Mouse (Mus musculus) forebrain, embryonic 16.5 days (tissue): Measurements from ENCODE around the gene Mettl21c. TPM values are rescaled to one million over a fixed set of nuclear protein-coding genes. Genes with fewer than 3 reads are reported as not detected.
"Not testable (repeated sequence)": the region's sequence is repeated elsewhere in the genome, so short reads cannot be mapped to it uniquely, and the experiment has no call there.

Experiments used
- ATAC-seq: fragments of 200-750 bp; cut with Nextera tagmentation; 2 replicates; pipeline ENCODE4 v1.8.0; 2017; ENCODE audit warnings: mild to moderate bottlenecking, moderate library complexity
- H3K27ac ChIP-seq: fragments of 300-500 bp; sonication (generic); 2 replicates; pipeline ENCODE4 v1.5.1; 2014; ENCODE audit warnings: low read length, control low read depth
- H3K27me3 ChIP-seq: fragments of 300-500 bp; sonication (generic); replicated peaks from 2 replicates; pipeline ENCODE4 v1.6.1; 2014; ENCODE audit warnings: low read length; ENCODE audit not compliant: control insufficient read depth, insufficient read depth
- H3K36me3 ChIP-seq: fragments of 300-500 bp; sonication (generic); 2 replicates; pipeline ENCODE4 v1.6.1; 2014; ENCODE audit not compliant: control insufficient read depth, insufficient read depth
- H3K4me1 ChIP-seq: fragments of 300-500 bp; sonication (generic); replicated peaks from 2 replicates; pipeline ENCODE4 v1.6.1; 2014; ENCODE audit warnings: low read length; ENCODE audit not compliant: control insufficient read depth, insufficient read depth
- H3K4me2 ChIP-seq: fragments of 300-500 bp; sonication (generic); 2 replicates; pipeline ENCODE4 v1.6.1; 2014; ENCODE audit warnings: mild to moderate bottlenecking, low read length, control low read depth
- H3K4me3 ChIP-seq: fragments of 300-500 bp; sonication (generic); replicated peaks from 2 replicates; pipeline ENCODE4 v1.5.1; 2014; ENCODE audit warnings: mild to moderate bottlenecking, low read length, control low read depth
- H3K9ac ChIP-seq: fragments of 300-500 bp; sonication (generic); replicated peaks from 2 replicates; pipeline ENCODE4 v1.6.1; 2014; ENCODE audit warnings: low read depth, low read length, control low read depth
- H3K9me3 ChIP-seq: fragments of 300-500 bp; sonication (generic); 2 replicates; pipeline ENCODE4 v1.6.1; 2016; ENCODE audit warnings: low read length; ENCODE audit not compliant: control insufficient read depth
- WGBS: fragments of 180-500 bp; shearing (Covaris S2); extraction: QIAGEN DNeasy Blood & Tissue Kit; methylation state at CpG from one replicate; pipeline ENCODE4 v1.1.7; 2014; 5-methylcytosine and 5-hydroxymethylcytosine counted together
- polyA plus RNA-seq: library from polyadenylated mRNA; unstranded; fragments of >200 nt; fragmentation: Nextera tagmentation; extraction: Ambion mirVana; gene quantifications from 2 replicates; pipeline ENCODE4 v1.2.1, GENCODE M21; 2015

The Mettl21c gene
- polyA plus RNA-seq: 2.7 and 2.9 TPM in 2 replicates

DNA sequence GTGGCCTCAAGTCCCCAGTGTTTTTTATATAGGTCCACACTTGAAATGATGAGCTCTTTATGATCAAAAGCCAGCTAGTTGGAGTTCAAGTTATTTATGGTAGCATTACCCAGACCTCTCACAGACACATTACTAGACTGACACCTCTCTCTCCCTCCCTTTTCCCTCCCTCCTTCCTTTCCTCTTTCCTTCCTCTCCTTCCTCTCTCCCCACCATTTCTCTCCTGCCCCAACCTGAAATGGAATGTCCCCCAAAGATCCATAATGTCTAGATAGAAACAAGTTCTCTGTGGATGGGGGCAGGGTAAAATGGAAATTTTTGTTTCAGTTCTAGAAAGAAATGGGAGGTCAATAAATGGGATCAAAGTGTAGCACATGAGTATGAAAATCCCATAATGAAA is at the start of gene Mettl21c:
Gene Mettl21c (minus strand): TSS at position 101 of the 400 bp plus-strand sequence.
- H3K27me3 ChIP-seq: no peaks in the 10 kb centered on the region
- H3K9ac ChIP-seq: no peak within 1 kb of the TSS
- no peaks in the 10 kb centered on the region for H3K36me3 ChIP-seq
- no peaks in the 10 kb centered on the region for H3K9me3 ChIP-seq
- no peak within 1 kb of the TSS for H3K4me3 ChIP-seq
- H3K27ac ChIP-seq: no peak within 1 kb of the TSS
- H3K4me2 ChIP-seq: no peak within 1 kb of the TSS
- no peak for ATAC-seq
- no peaks in the 10 kb centered on the region for H3K4me1 ChIP-seq

DNA sequence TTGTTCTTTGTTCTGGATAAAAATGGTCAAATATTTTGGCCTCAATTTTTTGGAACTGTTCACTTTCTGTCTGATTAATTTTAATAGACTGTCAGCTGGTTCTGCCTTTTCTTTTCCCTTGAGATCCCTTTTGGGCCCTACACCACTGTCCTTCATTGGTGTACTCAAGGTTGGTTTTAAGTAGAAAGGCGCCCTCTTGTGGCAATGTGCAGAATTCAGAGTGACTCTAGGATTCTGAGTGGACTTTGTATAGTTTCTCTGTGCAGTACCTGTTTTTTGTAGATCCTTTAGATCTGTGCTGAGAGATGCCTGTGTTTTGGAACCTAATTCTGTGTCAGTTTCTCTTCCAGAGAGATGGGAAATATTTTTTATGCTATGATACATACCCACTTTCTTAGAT is 44.8 kb upstream of the Mettl21c start:
- WGBS: 0% methylated on average over 1 of the region's 1 CpGs
- no peaks in the 10 kb centered on the region for H3K36me3 ChIP-seq

DNA sequence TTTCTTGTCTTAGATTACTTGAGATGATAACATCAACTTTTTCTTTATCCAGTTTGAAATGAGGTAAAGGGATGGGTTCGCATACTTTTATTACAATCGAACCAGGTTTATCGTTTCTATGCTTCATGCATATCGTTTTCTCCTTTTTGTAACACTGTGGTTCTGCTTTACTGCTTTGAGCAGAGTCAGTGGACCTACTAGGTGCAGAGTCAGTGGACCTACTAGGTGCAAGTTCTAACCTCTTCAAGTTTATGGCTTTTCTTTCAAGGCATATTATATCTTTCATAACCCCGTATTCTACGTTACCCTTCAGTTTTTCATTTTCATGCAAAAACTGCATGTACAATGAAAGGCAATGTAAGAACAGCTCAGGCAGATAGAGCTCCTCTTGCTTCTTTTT is 43.6 kb upstream of the Mettl21c start:
- WGBS: 94% methylated on average over 6 of the region's 6 CpGs
- Histone ChIP-seq H3K4me2 (no peak overlapping the region), H3K27ac (no peak overlapping the region), H3K36me3 (no peaks in the 10 kb centered on the region), H3K9me3 (no peaks in the 10 kb centered on the region), H3K4me3 (no peak overlapping the region), H3K4me1 (no peaks in the 10 kb centered on the region), H3K27me3 (no peaks in the 10 kb centered on the region), H3K9ac (no peak overlapping the region)
- no peak for ATAC-seq

More for the DNA sequence above, 44.8 kb upstream of the Mettl21c start:
- no peaks in the 10 kb centered on the region for H3K4me1 ChIP-seq
- H3K27ac ChIP-seq: no peak overlapping the region
- H3K9ac ChIP-seq: no peak overlapping the region
- H3K27me3 ChIP-seq: no peaks in the 10 kb centered on the region
- H3K9me3 ChIP-seq: no peaks in the 10 kb centered on the region
- no peak for ATAC-seq
- no peak overlapping the region for H3K4me3 ChIP-seq
- no peak overlapping the region for H3K4me2 ChIP-seq

DNA sequence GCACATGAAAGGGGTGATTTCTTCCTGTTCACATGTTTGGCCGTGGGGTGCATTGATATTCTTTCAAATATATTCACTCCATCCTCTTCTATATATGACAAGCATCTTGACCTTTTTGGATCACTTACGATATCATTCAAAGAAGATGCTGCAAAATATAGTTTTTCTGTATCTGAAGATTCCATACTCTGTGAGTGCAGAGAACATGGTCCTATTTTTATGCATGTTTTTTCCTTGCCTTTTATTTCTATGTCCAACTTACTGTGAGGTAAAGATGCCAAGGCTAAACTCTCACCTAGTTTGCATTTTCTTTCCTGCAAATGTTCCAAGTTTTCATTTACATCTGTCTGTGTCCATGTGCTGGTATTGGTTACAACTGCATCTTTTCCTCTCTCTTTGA is 42.0 kb upstream of the Mettl21c start, which contains the start of gene Gm8251:
Gene Gm8251 (minus strand): TSS at position 101 of the 400 bp plus-strand sequence.
- Histone ChIP-seq H3K9ac (no peak within 1 kb of the TSS), H3K27ac (no peak within 1 kb of the TSS), H3K36me3 (no peaks in the 10 kb centered on the region), H3K4me3 (no peak within 1 kb of the TSS), H3K4me2 (no peak within 1 kb of the TSS), H3K4me1 (no peaks in the 10 kb centered on the region), H3K27me3 (no peaks in the 10 kb centered on the region), H3K9me3 (no peaks in the 10 kb centered on the region)
- 92% methylated on average over 2 of the region's 2 CpGs for WGBS
- ATAC-seq: no peak

DNA sequence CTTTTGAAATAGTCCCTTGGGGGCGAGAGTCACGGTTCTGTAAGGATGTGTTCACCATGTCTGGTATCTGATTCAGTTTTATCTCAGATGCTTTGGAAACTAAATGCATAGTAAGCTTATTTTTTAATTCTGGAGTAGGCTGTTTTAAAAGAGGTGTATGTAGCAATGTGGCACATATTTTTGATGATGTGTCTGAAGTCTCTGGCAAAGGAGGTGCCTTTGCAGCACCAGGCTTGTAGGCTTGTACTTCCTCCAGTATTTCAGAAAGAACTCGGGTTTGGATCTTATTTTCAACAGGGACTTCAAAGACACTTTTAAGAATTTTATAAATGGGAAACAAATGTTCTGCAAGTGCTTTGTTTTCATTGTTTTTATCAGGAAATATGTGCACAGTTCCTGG is 38.0 kb upstream of the Mettl21c start:
- WGBS: 81% methylated on average over 3 of the region's 3 CpGs
- Histone ChIP-seq H3K4me1 (no peaks in the 10 kb centered on the region), H3K4me2 (no peak overlapping the region), H3K4me3 (no peak overlapping the region), H3K27me3 (no peaks in the 10 kb centered on the region), H3K36me3 (no peaks in the 10 kb centered on the region), H3K9me3 (no peaks in the 10 kb centered on the region), H3K9ac (no peak overlapping the region), H3K27ac (no peak overlapping the region)
- no peak for ATAC-seq

DNA sequence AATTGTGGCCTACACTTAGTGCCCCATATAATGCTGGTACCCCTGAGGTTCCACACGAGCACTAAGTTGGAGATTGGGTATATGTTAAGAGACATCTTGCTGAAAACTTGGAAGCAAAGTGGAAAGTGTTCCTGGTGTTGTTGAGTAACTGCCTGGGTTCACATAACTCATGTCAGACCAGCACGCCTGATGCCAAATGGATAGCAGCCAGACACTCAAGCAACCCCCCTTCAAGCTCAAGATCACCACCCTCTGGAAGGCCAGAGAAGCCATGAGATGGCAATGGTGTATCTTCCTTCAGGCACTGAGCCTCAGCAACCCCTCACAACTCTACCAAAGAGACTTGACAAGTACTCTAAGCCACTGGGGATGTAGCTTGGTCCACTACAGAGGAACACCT is 26.7 kb upstream of the Mettl21c start:
- Histone ChIP-seq H3K36me3 (no peaks in the 10 kb centered on the region), H3K4me2 (no peak overlapping the region), H3K27ac (no peak overlapping the region), H3K9me3 (no peaks in the 10 kb centered on the region), H3K4me1 (peaks cover 4% of the 10 kb centered on the region; the same call in 1 of the 2 replicates), H3K9ac (no peak overlapping the region), H3K4me3 (no peak overlapping the region), H3K27me3 (no peaks in the 10 kb centered on the region)
- WGBS: 91% methylated on average over 2 of the region's 2 CpGs
- no peak for ATAC-seq

DNA sequence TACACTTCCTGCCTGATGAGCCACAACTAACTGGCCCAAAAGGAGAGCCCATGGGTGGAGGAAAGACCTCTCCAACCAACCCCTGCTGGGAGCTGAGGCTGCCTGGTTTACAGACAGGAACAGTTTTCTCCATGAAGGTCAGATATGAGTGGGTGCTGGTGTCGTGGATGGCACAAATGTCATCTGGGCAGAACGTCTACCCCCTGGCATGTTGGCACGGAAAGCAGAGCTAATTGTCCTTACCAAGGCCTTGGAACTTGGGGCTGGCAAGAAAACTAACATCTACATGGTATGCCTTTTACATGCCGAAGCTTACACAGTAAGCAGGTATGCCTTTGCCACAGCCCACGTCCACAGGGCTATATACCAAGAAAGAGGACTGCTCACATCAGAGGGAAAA is 25.9 kb upstream of the Mettl21c start:
- not testable (repeated sequence) for ATAC-seq, H3K4me1 ChIP-seq, H3K36me3 ChIP-seq, H3K27me3 ChIP-seq, H3K4me3 ChIP-seq, H3K9me3 ChIP-seq, H3K9ac ChIP-seq, H3K4me2 ChIP-seq, H3K27ac ChIP-seq
- 88% methylated on average over 5 of the region's 5 CpGs for WGBS

DNA sequence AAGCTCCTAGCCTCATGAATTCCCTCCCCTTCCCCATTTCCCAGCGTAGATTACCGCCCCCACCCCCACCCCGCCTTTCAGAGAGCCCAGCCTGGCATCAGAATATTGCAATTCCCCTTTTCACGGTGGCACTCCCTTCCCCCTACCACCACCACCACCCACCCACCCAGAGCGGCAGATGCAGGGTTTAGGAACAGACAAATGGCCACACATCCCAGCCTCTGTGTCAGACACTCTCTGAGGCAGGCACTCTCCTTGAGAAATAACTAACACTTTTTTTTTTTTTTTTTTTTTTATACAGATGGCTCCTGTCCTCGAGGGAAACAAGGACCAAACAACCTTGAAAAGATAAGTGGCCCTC is 22.7 kb upstream of the Mettl21c start:
- H3K27me3 ChIP-seq: no peaks in the 10 kb centered on the region
- H3K4me2 ChIP-seq: peak overlapping the region; percentile 62
- 2% methylated on average over 6 of the region's 6 CpGs for WGBS
- peak overlapping the region; percentile 43 for H3K4me3 ChIP-seq
- H3K9me3 ChIP-seq: no peaks in the 10 kb centered on the region
- H3K9ac ChIP-seq: peak overlapping the region; percentile 57
- ATAC-seq: peak; percentile 80
- H3K27ac ChIP-seq: no peak overlapping the region
- H3K36me3 ChIP-seq: no peaks in the 10 kb centered on the region
- H3K4me1 ChIP-seq: peaks cover 4% of the 10 kb centered on the region; the same call in 1 of the 2 replicates

DNA sequence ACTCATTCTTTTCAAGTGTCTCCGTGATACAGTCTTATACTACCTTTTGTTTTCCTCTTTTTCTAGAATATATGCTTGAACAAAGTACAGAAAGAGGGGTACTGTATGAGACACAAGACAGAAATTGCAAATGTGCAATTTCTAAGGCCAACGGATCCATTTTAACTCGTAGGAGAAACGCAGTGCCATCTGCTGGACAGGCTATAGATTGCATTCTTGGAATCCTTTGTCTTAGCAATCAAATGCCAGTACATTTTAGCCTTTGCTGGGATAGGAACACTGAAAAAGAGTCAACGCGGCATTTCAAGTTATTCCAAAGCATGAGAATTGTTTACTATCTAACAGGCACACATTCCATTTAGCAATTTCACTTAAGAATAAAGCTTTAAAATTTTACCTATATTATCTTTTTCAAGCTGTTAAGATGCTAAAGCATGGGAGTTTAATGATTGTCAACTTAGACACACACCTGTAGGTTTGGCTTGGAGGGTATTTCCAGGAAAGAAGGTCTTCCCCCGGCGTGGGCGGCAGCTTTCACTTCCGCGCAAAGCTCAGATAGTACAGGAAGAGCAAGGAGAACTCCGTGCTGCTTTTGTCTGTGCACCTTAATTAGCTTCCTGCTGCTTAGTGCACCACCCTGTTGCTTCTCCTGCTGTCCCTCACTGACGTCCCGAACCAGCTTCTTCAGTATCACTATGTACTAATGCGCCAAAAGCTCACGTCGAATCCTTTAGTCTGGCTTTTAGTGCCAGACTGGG is 22.1 kb upstream of the Mettl21c start:
- H3K27ac ChIP-seq: no peak overlapping the region
- under 1% methylated on average over 17 of the region's 17 CpGs for WGBS

More for the DNA sequence above, 22.1 kb upstream of the Mettl21c start:
- peak overlapping the region; percentile 57 for H3K9ac ChIP-seq
- H3K36me3 ChIP-seq: no peaks in the 10 kb centered on the region
- no peaks in the 10 kb centered on the region for H3K27me3 ChIP-seq
- no peaks in the 10 kb centered on the region for H3K9me3 ChIP-seq
- H3K4me1 ChIP-seq: peaks cover 4% of the 10 kb centered on the region; the same call in 1 of the 2 replicates
- ATAC-seq: peak; percentile 82
- peak overlapping the region; percentile 62 for H3K4me2 ChIP-seq
- H3K4me3 ChIP-seq: peak overlapping the region; percentile 43
